Mouse (Mus musculus) stomach, postnatal 0 days (tissue): Measurements from ENCODE around the gene Car2.

ENCODE experiments used
- CTCF ChIP-seq: IDR thresholded peaks from 2 replicates; pipeline ENCODE4 v1.5.1; 2016; ENCODE audit warnings: antibody characterized with exemption, low read depth, mild to moderate bottlenecking, moderate library complexity
- EP300 ChIP-seq: optimal IDR thresholded peaks from 2 replicates; pipeline ENCODE3; 2016; ENCODE audit warnings: antibody characterized with exemption

- no peak for TF ChIP-seq CTCF
- TF ChIP-seq EP300 = no peak
Measured at GRCm38 (mm10) chr3:14839466-14840118, 46.5 kb upstream of the Car2 start.
